Comparison of ENCODE assay signal across 8 mouse cellular contexts in the genomic region with DNA sequence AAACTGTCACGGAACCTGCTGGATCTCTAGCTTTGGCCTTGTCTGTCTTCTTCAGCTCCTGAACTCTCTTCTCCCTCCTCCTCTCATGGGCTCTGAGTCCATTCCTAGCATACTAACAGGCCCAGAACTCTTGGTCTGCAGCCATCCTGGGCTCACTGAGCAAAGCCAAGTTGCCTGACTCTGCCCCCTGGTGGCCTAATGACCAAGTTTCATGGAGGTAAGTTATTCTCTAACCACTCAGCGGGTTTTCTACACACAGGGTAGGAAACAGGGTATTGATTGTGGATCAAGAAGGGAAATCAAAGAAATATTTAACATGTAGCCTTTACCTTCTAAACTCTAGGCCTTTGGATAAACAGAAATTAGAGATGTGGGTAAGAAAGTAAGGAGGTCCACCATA. TPM values are rescaled to one million over a fixed set of nuclear protein-coding genes. Genes with fewer than 3 reads are reported as not detected.
DNase-seq lines count a peak whose midpoint lies in the region; ATAC-seq and TF ChIP-seq lines count a peak whose summit lies in the region.

Trim69 (plus strand) TSS at position 21 of the 400 bp plus-strand sequence.

- ATAC-seq in kidney, embryonic 15.5 days (replicated peaks; ENCODE audit: low FRiP score): peak; percentile 72

- peaks cover 16% of the 10 kb centered on the region for H3K4me1 ChIP-seq in embryonic fibroblast, embryonic 13.5 days (ENCODE audit: control insufficient read depth, insufficient read depth, low read length)
- peaks cover 6% of the 10 kb centered on the region for H3K4me1 ChIP-seq in kidney, embryonic 15.5 days

- TF ChIP-seq POLR2A in embryonic fibroblast, embryonic 13.5 days (IDR thresholded peaks at IDR 0.05; ENCODE audit: low read depth, low read length): no peak
- TF ChIP-seq POLR2A in myocyte (IDR thresholded peaks at IDR 0.05; ENCODE audit: insufficient read length, low read depth): no peak

- H3K4me3 ChIP-seq in C2C12 (ENCODE audit: insufficient read depth, poor library complexity, severe bottlenecking): no peak within 1 kb of the TSS
- no peak within 1 kb of the TSS for H3K4me3 ChIP-seq in embryonic fibroblast, embryonic 13.5 days (ENCODE audit: insufficient read depth, low read length)
- no peak within 1 kb of the TSS for H3K4me3 ChIP-seq in kidney, embryonic 15.5 days (replicated peaks)
- H3K4me3 ChIP-seq in myocyte: no peak within 1 kb of the TSS

- H3ac ChIP-seq in C2C12 (ENCODE audit: control insufficient read depth, insufficient read length, low read depth) (no peak within 1 kb of the TSS), myocyte (ENCODE audit: control insufficient read depth, insufficient read length) (no peak within 1 kb of the TSS)

- WGBS in kidney, embryonic 15.5 days: 40% methylated on average over 2 of the region's 2 CpGs

- peak; percentile 54 to 60 for DNase-seq in adrenal gland, postnatal 4 days (ENCODE audit: low spot score in 2 of 2)
- DNase-seq in heart, adult 9 months (ENCODE audit: low spot score in 2 of 2): peak; percentile 70 to 88
- peak; percentile 82 for DNase-seq in liver
- peak; percentile 80 to 91 for DNase-seq in spleen, postnatal 4 days (ENCODE audit: low spot score in 2 of 2)

- no peaks in the 10 kb centered on the region for H3K27me3 ChIP-seq in C2C12 (ENCODE audit: control insufficient read depth, insufficient read depth, insufficient read length)
- H3K27me3 ChIP-seq in kidney, embryonic 15.5 days: no peaks in the 10 kb centered on the region
- no peaks in the 10 kb centered on the region for H3K27me3 ChIP-seq in myocyte (ENCODE audit: control insufficient read depth, insufficient read depth, insufficient read length)

- no peaks in the 10 kb centered on the region for H3K9me3 ChIP-seq in kidney, embryonic 15.5 days (replicated peaks)

- no peaks in the 10 kb centered on the region for H3K79me2 ChIP-seq in C2C12 (ENCODE audit: control insufficient read depth, insufficient read depth)
- H3K79me2 ChIP-seq in myocyte (ENCODE audit: control insufficient read depth, insufficient read depth): no peaks in the 10 kb centered on the region

- no peaks in the 10 kb centered on the region for H3K79me3 ChIP-seq in C2C12 (ENCODE audit: low read depth)

- H3K36me3 ChIP-seq in C2C12 (ENCODE audit: control insufficient read depth, insufficient read depth) (no peaks in the 10 kb centered on the region), myocyte (ENCODE audit: control insufficient read depth, insufficient read depth) (no peaks in the 10 kb centered on the region)
- no peaks in the 10 kb centered on the region for H3K36me3 ChIP-seq in kidney, embryonic 15.5 days

- H3K4me2 ChIP-seq in kidney, embryonic 15.5 days: no peak within 1 kb of the TSS
- peak within 1 kb of the TSS; percentile 100 for H3K4me2 ChIP-seq in myocyte (ENCODE audit: low read depth)

- peak; percentile 14 for TF ChIP-seq CTCF in C2C12 (IDR thresholded peaks at IDR 0.05; ENCODE audit: control insufficient read depth, insufficient read depth, insufficient read length)
- TF ChIP-seq CTCF in embryonic fibroblast, embryonic 13.5 days (IDR thresholded peaks at IDR 0.05; ENCODE audit: borderline replicate concordance, insufficient read depth, low read length): peak; percentile 55; the same call in 1 of the 2 replicates

- H3K9ac ChIP-seq in kidney, embryonic 15.5 days: no peak within 1 kb of the TSS

- H3K27ac ChIP-seq in embryonic fibroblast, embryonic 13.5 days (ENCODE audit: insufficient read depth, low read length): peak within 1 kb of the TSS; percentile 92
- H3K27ac ChIP-seq in kidney, embryonic 15.5 days: peak within 1 kb of the TSS; percentile 2; the same call in 1 of the 2 replicates

TF ChIP-seq in C2C12, 6 proteins besides CTCF, POLR2A, EP300 and RAD21:
- TF ChIP-seq MYOD1 (IDR thresholded peaks at IDR 0.05; ENCODE audit: control insufficient read depth, insufficient read length, low read depth): no peak
- no peak for TF ChIP-seq MYOG (IDR thresholded peaks at IDR 0.05; ENCODE audit: control insufficient read depth, extremely low read depth, insufficient read length)
- TF ChIP-seq CEBPB (IDR thresholded peaks at IDR 0.05; ENCODE audit: low read depth): no peak
- no peak for TF ChIP-seq USF1 (IDR thresholded peaks at IDR 0.05; ENCODE audit: low read depth)
- no peak for TF ChIP-seq MAX (IDR thresholded peaks at IDR 0.05)
- TF ChIP-seq FOSL1 (IDR thresholded peaks at IDR 0.05; ENCODE audit: insufficient read depth, low read length, poor library complexity, severe bottlenecking): no peak

TF ChIP-seq in myocyte, 11 proteins besides CTCF, POLR2A, EP300 and RAD21:
- TF ChIP-seq CEBPB (IDR thresholded peaks at IDR 0.05; ENCODE audit: insufficient read depth, poor library complexity, severe bottlenecking) (no peak), POLR2AphosphoS2 (IDR thresholded peaks at IDR 0.05; ENCODE audit: insufficient read length, low read depth) (no peak), MYOG (IDR thresholded peaks at IDR 0.05; ENCODE audit: control insufficient read depth in 1 of 3, insufficient read depth in 1 of 3, insufficient read length in 2 of 3, low read depth in 2 of 3) (no peak), MYOD1 (IDR thresholded peaks at IDR 0.05; ENCODE audit: control insufficient read depth in 1 of 3, insufficient read length in 2 of 3, low read depth in 2 of 3) (no peak), TCF3 (IDR thresholded peaks at IDR 0.05; ENCODE audit: insufficient read length, low read depth) (no peak), E2F4 (IDR thresholded peaks at IDR 0.05; ENCODE audit: insufficient read depth) (no peak), TCF12 (IDR thresholded peaks at IDR 0.05; ENCODE audit: insufficient read depth, poor library complexity, severe bottlenecking) (no peak), MAX (IDR thresholded peaks at IDR 0.05; ENCODE audit: low read depth) (no peak), USF1 (IDR thresholded peaks at IDR 0.05; ENCODE audit: low read depth) (no peak), SRF (IDR thresholded peaks at IDR 0.05; ENCODE audit: control insufficient read depth, insufficient read length, low read depth) (no peak), REST (IDR thresholded peaks at IDR 0.05; ENCODE audit: insufficient read depth, insufficient read length) (no peak)

RNA-seq across cellular contexts. Expression of gene Trim69, which starts in this region (rescaled TPM):
- polyA plus RNA-seq in C2C12 (2012; fragmentation: generic; extraction: Trizol) (0.06 TPM), myocyte (2012; fragmentation: generic; extraction: Trizol) (0.04 TPM)
- total RNA-seq in adrenal gland, postnatal 4 days (2021): not detected
- polyA plus RNA-seq in embryonic fibroblast, embryonic 13.5 days (2011; ENCODE audit: insufficient read length, low read depth, missing spikeins): 0.37 and 0.68 TPM in 2 replicates
- polyA plus RNA-seq in kidney, embryonic 15.5 days (2015; fragmentation: Nextera tagmentation; extraction: Ambion mirVana): 0.09 TPM in 1 of 2 replicates, not detected in the other

Comparison
In these comparisons a context has a peak if more than half of its experiments do, and no peak if none do; other contexts are left out.
1. Peak in DNase-seq in adrenal gland, postnatal 4 days; RNA of the gene not detected or under 1 TPM.
2. Peak in ATAC-seq and H3K27ac ChIP-seq in kidney, embryonic 15.5 days; RNA of the gene not detected or under 1 TPM.